Mouse (Mus musculus) lung, postnatal 14 days (tissue): Measurements from ENCODE around the gene Washc1.
"Not testable (repeated sequence)": the region's sequence is repeated elsewhere in the genome, so short reads cannot be mapped to it uniquely, and the experiment has no call there.

ENCODE experiments used
- DNase-seq: peaks from one replicate; pipeline ENCODE4 v3.0.0; 2021

The Washc1 gene

GRCm38 (mm10) chr17:66118991-66119390 is 7.6 kb downstream of the Washc1 start:
- DNase-seq = no peak

- no peak for DNase-seq
These were observed 9.4 kb downstream of the Washc1 start for GRCm38 (mm10) chr17:66120701-66121100.

GRCm38 (mm10) chr17:66123066-66123815 is 11.9 kb downstream of the Washc1 start, which contains the start of gene Ddx11:
Gene Ddx11, plus strand, starts transcription at chr17:66123520.
- peak; percentile 96 for DNase-seq

- no peak for DNase-seq
These were observed 12.7 kb downstream of the Washc1 start for GRCm38 (mm10) chr17:66123816-66124610.

GRCm38 (mm10) chr17:66125211-66125610 is 13.9 kb downstream of the Washc1 start:
- DNase-seq = no peak

- DNase-seq = no peak
These were observed 19.0 kb downstream of the Washc1 start for GRCm38 (mm10) chr17:66130371-66130770.

- DNase-seq = no peak
These were observed 19.9 kb downstream of the Washc1 start for GRCm38 (mm10) chr17:66131212-66131611.

- not testable (repeated sequence) for DNase-seq
These were observed 41.6 kb downstream of the Washc1 start for GRCm38 (mm10) chr17:66152706-66153662.

- not testable (repeated sequence) for DNase-seq
These were observed 42.5 kb downstream of the Washc1 start for GRCm38 (mm10) chr17:66153735-66154423.

GRCm38 (mm10) chr17:66154876-66155275 is 43.5 kb downstream of the Washc1 start:
- DNase-seq = no peak

GRCm38 (mm10) chr17:66158271-66158670 is 46.9 kb downstream of the Washc1 start:
- no peak for DNase-seq

- DNase-seq = not testable (repeated sequence)
These were observed 55.8 kb downstream of the Washc1 start for GRCm38 (mm10) chr17:66167141-66167540.
